ENCODE assay signal across 9 mouse cellular contexts in genomic region chr9:25483931-25484618, GRCm38 (mm10). TPM values are rescaled to one million over a fixed set of nuclear protein-coding genes. Genes with fewer than 3 reads are reported as not detected.
A peak's percentile ranks its signal among the peaks of the same experiment; 100 is the strongest.
DNase-seq lines count a peak whose midpoint lies in the region; ATAC-seq and TF ChIP-seq lines count a peak whose summit lies in the region.
"Had no signal": no experiment of that assay in that cellular context is flagged by ENCODE, and none has a peak within 500 bp of the region (broad histone marks: within the 10 kb centered on the region; RNA-seq: fewer than 3 reads in every experiment).

No protein-coding gene starts in this region.

- no peak overlapping the region for H3K27ac ChIP-seq in hindbrain, embryonic 12.5 days
- H3K27ac ChIP-seq in hindbrain, embryonic 10.5 days: no peak overlapping the region
- peak overlapping the region; percentile 35 for H3K27ac ChIP-seq in brown adipose tissue, adult 24 weeks (replicated peaks; ENCODE audit: low read depth, low read length)
- peak overlapping the region; percentile 39; the same call in 1 of the 2 replicates for H3K27ac ChIP-seq in heart, embryonic 13.5 days (replicated peaks)
- no peak overlapping the region for H3K27ac ChIP-seq in liver, embryonic 16.5 days (ENCODE audit: low read length)
- H3K27ac ChIP-seq in thymus, adult 2 months (ENCODE audit: control insufficient read depth, insufficient read depth, low read length): no peak overlapping the region

- no peak for DNase-seq in hindbrain, embryonic 10.5 days (ENCODE audit: low spot score)
- DNase-seq in adrenal gland, postnatal 25 days: no peak
- no peak for DNase-seq in thymus, adult 2 months
- DNase-seq: thymus, postnatal 25 days had no signal

- H3K4me1 ChIP-seq in hindbrain, embryonic 12.5 days: peaks cover 11% of the 10 kb centered on the region
- H3K4me1 ChIP-seq in hindbrain, embryonic 10.5 days (replicated peaks): peaks cover 51% of the 10 kb centered on the region
- H3K4me1 ChIP-seq in brown adipose tissue, adult 24 weeks (ENCODE audit: control insufficient read depth, insufficient read depth, insufficient read length, low read length): peaks cover 30% of the 10 kb centered on the region
- H3K4me1 ChIP-seq in heart, embryonic 13.5 days: peaks cover 71% of the 10 kb centered on the region
- H3K4me1 ChIP-seq in liver, embryonic 16.5 days (ENCODE audit: control insufficient read depth, low read depth, low read length): peaks cover 15% of the 10 kb centered on the region
- peaks cover 13% of the 10 kb centered on the region for H3K4me1 ChIP-seq in thymus, adult 2 months (replicated peaks; ENCODE audit: control insufficient read depth, insufficient read depth, low read length)

- peak overlapping the region; percentile 13; the same call in 1 of the 2 replicates for H3K4me2 ChIP-seq in hindbrain, embryonic 12.5 days (replicated peaks)
- H3K4me2 ChIP-seq in heart, embryonic 13.5 days: peak overlapping the region; percentile 85
- peak overlapping the region; percentile 83 for H3K4me2 ChIP-seq in liver, embryonic 16.5 days (ENCODE audit: low read depth, low read length)

- H3K9ac ChIP-seq in hindbrain, embryonic 12.5 days: no peak overlapping the region
- H3K9ac ChIP-seq in heart, embryonic 13.5 days: peak overlapping the region; percentile 87
- no peak overlapping the region for H3K9ac ChIP-seq in liver, embryonic 16.5 days (ENCODE audit: low read depth, low read length)

- no peak for ATAC-seq in hindbrain, embryonic 12.5 days (ENCODE audit: low FRiP score)
- ATAC-seq in heart, embryonic 13.5 days (ENCODE audit: extremely low read depth, insufficient number of reproducible peaks, low FRiP score, low TSS enrichment): no peak
- ATAC-seq in liver, embryonic 16.5 days (ENCODE audit: low read depth): no peak
- no peak for ATAC-seq in CD4-positive, CD25-positive, alpha-beta regulatory T cell, adult 4 months

- peaks cover 6% of the 10 kb centered on the region; the same call in 1 of the 2 replicates for H3K27me3 ChIP-seq in hindbrain, embryonic 12.5 days
- peaks cover 11% of the 10 kb centered on the region for H3K27me3 ChIP-seq in hindbrain, embryonic 10.5 days (ENCODE audit: insufficient read depth, poor library complexity, severe bottlenecking)
- H3K27me3 ChIP-seq in heart, embryonic 13.5 days (replicated peaks): no peaks in the 10 kb centered on the region
- H3K27me3 ChIP-seq in liver, embryonic 16.5 days (ENCODE audit: control insufficient read depth, insufficient read depth, low read depth, low read length): peaks cover 2% of the 10 kb centered on the region; the same call in 1 of the 2 replicates
- H3K27me3 ChIP-seq in thymus, adult 2 months (ENCODE audit: control insufficient read depth, insufficient read depth, low read length): no peaks in the 10 kb centered on the region

- no peak overlapping the region for H3K4me3 ChIP-seq in hindbrain, embryonic 12.5 days
- H3K4me3 ChIP-seq in hindbrain, embryonic 10.5 days: no peak overlapping the region
- H3K4me3 ChIP-seq in brown adipose tissue, adult 24 weeks (ENCODE audit: insufficient read depth, low read depth, low read length): peak overlapping the region; percentile 93
- peak overlapping the region; percentile 82 for H3K4me3 ChIP-seq in heart, embryonic 13.5 days
- H3K4me3 ChIP-seq in liver, embryonic 16.5 days (ENCODE audit: low read depth, low read length): 0 out of 2 replicates have a peak overlapping the region, but pooled peaks have one; percentile 0
- no peak overlapping the region for H3K4me3 ChIP-seq in thymus, adult 2 months (ENCODE audit: control insufficient read depth, insufficient read depth, low read length)

- H3K9me3 ChIP-seq in hindbrain, embryonic 12.5 days (replicated peaks): no peaks in the 10 kb centered on the region
- H3K9me3 ChIP-seq in hindbrain, embryonic 10.5 days: no peaks in the 10 kb centered on the region
- no peaks in the 10 kb centered on the region for H3K9me3 ChIP-seq in heart, embryonic 13.5 days
- H3K9me3 ChIP-seq in liver, embryonic 16.5 days (replicated peaks; ENCODE audit: control insufficient read depth, low read length): no peaks in the 10 kb centered on the region

- no peak for TF ChIP-seq CTCF in thymus, adult 2 months (IDR thresholded peaks at IDR 0.05; ENCODE audit: borderline replicate concordance, control insufficient read depth, extremely low read depth, insufficient read depth, low read length, poor library complexity)

- WGBS in hindbrain, embryonic 12.5 days: 76% methylated on average over 9 of the region's 9 CpGs
- 85% methylated on average over 9 of the region's 9 CpGs for WGBS in hindbrain, embryonic 10.5 days
- 27% methylated on average over 9 of the region's 9 CpGs for WGBS in heart, embryonic 13.5 days
- WGBS in liver, embryonic 16.5 days (ENCODE audit: insufficient replicate concordance): 72% methylated on average over 9 of the region's 9 CpGs
- 90% methylated on average over 9 of the region's 9 CpGs for WGBS in thymus, adult 2 months

- no peaks in the 10 kb centered on the region for H3K36me3 ChIP-seq in hindbrain, embryonic 12.5 days
- H3K36me3 ChIP-seq in hindbrain, embryonic 10.5 days: no peaks in the 10 kb centered on the region
- 0 out of 2 replicates have a peak, but pooled peaks cover 10% of the 10 kb centered on the region for H3K36me3 ChIP-seq in heart, embryonic 13.5 days
- no peaks in the 10 kb centered on the region for H3K36me3 ChIP-seq in liver, embryonic 16.5 days (ENCODE audit: control insufficient read depth, insufficient read depth)
- no peaks in the 10 kb centered on the region for H3K36me3 ChIP-seq in thymus, adult 2 months (ENCODE audit: control insufficient read depth, insufficient read depth, low read length)

- TF ChIP-seq POLR2A in thymus, adult 2 months (IDR thresholded peaks at IDR 0.05; ENCODE audit: control insufficient read depth, extremely low read depth, insufficient read depth, low read length, poor library complexity): no peak

RNA-seq across cellular contexts. Expression of gene Eepd1, which starts 2.7 kb away (rescaled TPM):
- 7.5 and 8.0 TPM in 2 replicates for polyA plus RNA-seq in hindbrain, embryonic 12.5 days (2016; fragmentation: Nextera tagmentation; extraction: Ambion mirVana)
- polyA plus RNA-seq in hindbrain, embryonic 10.5 days (2016; fragmentation: Nextera tagmentation; extraction: Ambion mirVana): 10.2 and 12.4 TPM in 2 replicates
- 13.9 and 15.6 TPM in 2 replicates for polyA plus RNA-seq in brown adipose tissue, adult 24 weeks (2012; ENCODE audit: insufficient read depth, insufficient read length, missing spikeins)
- polyA plus RNA-seq in heart, embryonic 13.5 days (2015; fragmentation: Nextera tagmentation; extraction: Ambion mirVana): 21.4 and 23.2 TPM in 2 replicates
- 6.3 and 7.0 TPM in 2 replicates for polyA plus RNA-seq in liver, embryonic 16.5 days (2015; fragmentation: Nextera tagmentation; extraction: Ambion mirVana)
- polyA plus RNA-seq in CD4-positive, CD25-positive, alpha-beta regulatory T cell, adult 4 months (2017; shearing (Covaris generic)): under 1 TPM; 0.31 to 0.80 TPM
- total RNA-seq in adrenal gland, postnatal 25 days (2021): 42.0 and 53.9 TPM in 2 replicates
- 6.5 and 6.9 TPM in 2 replicates for polyA plus RNA-seq in thymus, adult 2 months (2012; rRNA removed)

Comparison
In these comparisons a context has a peak if more than half of its experiments do, and no peak if none do; other contexts are left out.
1. H3K27ac ChIP-seq: peak in brown adipose tissue, adult 24 weeks (single experiment) and heart, embryonic 13.5 days (single experiment); none in hindbrain, embryonic 12.5 days (single experiment), hindbrain, embryonic 10.5 days (single experiment), liver, embryonic 16.5 days (single experiment) and thymus, adult 2 months (single experiment).
2. H3K4me2 ChIP-seq: peak in every context shown above with its lines; median percentile 85 in heart, embryonic 13.5 days; 83 in liver, embryonic 16.5 days; 13 in hindbrain, embryonic 12.5 days.
3. H3K4me3 ChIP-seq: peak in brown adipose tissue, adult 24 weeks (single experiment), heart, embryonic 13.5 days (single experiment) and liver, embryonic 16.5 days (single experiment); none in hindbrain, embryonic 12.5 days (single experiment), hindbrain, embryonic 10.5 days (single experiment) and thymus, adult 2 months (single experiment).